Mouse (Mus musculus) kidney, postnatal 4 days (tissue): ENCODE data around the gene Cnot4.
A peak's percentile ranks its signal among the peaks of the same experiment; 100 is the strongest.
"Not testable (repeated sequence)": the region's sequence is repeated elsewhere in the genome, so short reads cannot be mapped to it uniquely, and the experiment has no call there.

Experiments used
- DNase-seq, 2 experiments: peaks; one replicate each; pipeline ENCODE4 v3.0.0; 2021; ENCODE audit warnings: mixed read lengths in 2 of 2

The Cnot4 gene

GRCm38 (mm10) chr6:35133579-35134488, at the start of gene Cnot4:
Cnot4 (minus strand) TSS chr6:35133724.
- DNase-seq = peak; percentile 99 to 100

- DNase-seq = not testable (repeated sequence)
These were observed 45.8 kb upstream of the Cnot4 start for GRCm38 (mm10) chr6:35179299-35179698.

GRCm38 (mm10) chr6:35177650-35178272, 44.2 kb upstream of the Cnot4 start:
- DNase-seq = peak in 1 of 2 experiments; percentile 71

- DNase-seq = peak; percentile 84 to 90
These were observed 43.6 kb upstream of the Cnot4 start, which contains the start of gene Nup205 for GRCm38 (mm10) chr6:35176979-35177649. Nup205 (plus strand) TSS chr6:35177421.

GRCm38 (mm10) chr6:35173181-35173580, 39.7 kb upstream of the Cnot4 start:
- no peak for DNase-seq

GRCm38 (mm10) chr6:35172028-35172427, 38.5 kb upstream of the Cnot4 start:
- not testable (repeated sequence) for DNase-seq

GRCm38 (mm10) chr6:35169250-35169649, 35.7 kb upstream of the Cnot4 start:
- no peak for DNase-seq

GRCm38 (mm10) chr6:35154540-35154939, 21.0 kb upstream of the Cnot4 start:
- DNase-seq = no peak

- DNase-seq = no peak
These were observed 14.3 kb upstream of the Cnot4 start for GRCm38 (mm10) chr6:35147726-35148422.

- no peak for DNase-seq
These were observed 12.0 kb upstream of the Cnot4 start for GRCm38 (mm10) chr6:35145569-35145968.

- DNase-seq = no peak
These were observed 6.8 kb upstream of the Cnot4 start for GRCm38 (mm10) chr6:35140351-35140750.

- DNase-seq = no peak
These were observed 1.3 kb upstream of the Cnot4 start for GRCm38 (mm10) chr6:35134844-35135243.

GRCm38 (mm10) chr6:35133246-35133578, 312 bp downstream of the Cnot4 start:
- no peak for DNase-seq

- DNase-seq = no peak
These were observed 718 bp downstream of the Cnot4 start for GRCm38 (mm10) chr6:35132806-35133205.

- no peak for DNase-seq
These were observed 11.0 kb downstream of the Cnot4 start for GRCm38 (mm10) chr6:35122488-35122887.

- no peak for DNase-seq
These were observed 11.6 kb downstream of the Cnot4 start for GRCm38 (mm10) chr6:35121925-35122324.

- no peak for DNase-seq
These were observed 31.1 kb downstream of the Cnot4 start for GRCm38 (mm10) chr6:35102457-35102856.

- no peak for DNase-seq
These were observed 48.6 kb downstream of the Cnot4 start for GRCm38 (mm10) chr6:35084927-35085326.

GRCm38 (mm10) chr6:35075148-35075547, 58.4 kb downstream of the Cnot4 start:
- DNase-seq = no peak

GRCm38 (mm10) chr6:35071261-35071660, 62.3 kb downstream of the Cnot4 start:
- DNase-seq = no peak

- no peak for DNase-seq
These were observed 71.1 kb downstream of the Cnot4 start for GRCm38 (mm10) chr6:35062446-35062845.

- DNase-seq = no peak
These were observed 90.4 kb downstream of the Cnot4 start for GRCm38 (mm10) chr6:35043127-35043526.

GRCm38 (mm10) chr6:35033341-35033740, 100.2 kb downstream of the Cnot4 start:
- DNase-seq = no peak
